Mouse (Mus musculus) midbrain, embryonic 12.5 days (tissue): ENCODE data around the gene Palm. TPM values are rescaled to one million over a fixed set of nuclear protein-coding genes. Genes with fewer than 3 reads are reported as not detected.
A peak's percentile ranks its signal among the peaks of the same experiment; 100 is the strongest.
"Not testable (repeated sequence)": the region's sequence is repeated elsewhere in the genome, so short reads cannot be mapped to it uniquely, and the experiment has no call there.

Experiments
- ATAC-seq: fragments of 200-750 bp; cut with Nextera tagmentation; 2 replicates; pipeline ENCODE4 v1.8.0; 2017; ENCODE audit warnings: low read depth, moderate TSS enrichment, moderate library complexity; ENCODE audit not compliant: low FRiP score
- H3K27ac ChIP-seq: fragments of 300-500 bp; sonication (generic); replicated peaks from 2 replicates; pipeline ENCODE4 v1.5.1; 2016; ENCODE audit warnings: mild to moderate bottlenecking
- H3K27me3 ChIP-seq: fragments of 300-500 bp; sonication (generic); 2 replicates; pipeline ENCODE4 v1.6.1; 2016; ENCODE audit warnings: mild to moderate bottlenecking
- H3K36me3 ChIP-seq: fragments of 300-500 bp; sonication (generic); 2 replicates; pipeline ENCODE4 v1.6.1; 2016
- H3K4me1 ChIP-seq: fragments of 300-500 bp; sonication (generic); 2 replicates; pipeline ENCODE4 v1.6.1; 2016
- H3K4me2 ChIP-seq: fragments of 300-500 bp; sonication (generic); replicated peaks from 2 replicates; pipeline ENCODE4 v1.6.1; 2016; ENCODE audit warnings: mild to moderate bottlenecking, moderate library complexity
- H3K4me3 ChIP-seq: fragments of 300-500 bp; sonication (generic); 2 replicates; pipeline ENCODE4 v1.5.1; 2016; ENCODE audit warnings: mild to moderate bottlenecking
- H3K9ac ChIP-seq: fragments of 300-500 bp; sonication (generic); replicated peaks from 2 replicates; pipeline ENCODE4 v1.6.1; 2016; ENCODE audit warnings: mild to moderate bottlenecking, moderate library complexity
- H3K9me3 ChIP-seq: fragments of 300-500 bp; sonication (generic); 2 replicates; pipeline ENCODE4 v1.6.1; 2016; ENCODE audit warnings: mild to moderate bottlenecking
- WGBS: fragments of 180-500 bp; shearing (Covaris S2); methylation state at CpG from one replicate; pipeline ENCODE4 v1.1.7; 2016; 5-methylcytosine and 5-hydroxymethylcytosine counted together
- polyA plus RNA-seq: library from polyadenylated mRNA; unstranded; fragments of >200 nt; fragmentation: Nextera tagmentation; extraction: Ambion mirVana; gene quantifications from 2 replicates; pipeline ENCODE4 v1.2.1, GENCODE M21; 2016

Gene Palm
- polyA plus RNA-seq = 198 and 204 TPM in 2 replicates

- Histone ChIP-seq H3K27me3 (no peaks in the 10 kb centered on the region), H3K36me3 (no peaks in the 10 kb centered on the region; the same call in 1 of the 2 replicates), H3K27ac (peak within 1 kb of the TSS; percentile 87), H3K4me1 (peaks cover 34% of the 10 kb centered on the region), H3K4me3 (peak within 1 kb of the TSS; percentile 82), H3K4me2 (peak within 1 kb of the TSS; percentile 68), H3K9ac (peak within 1 kb of the TSS; percentile 94), H3K9me3 (no peaks in the 10 kb centered on the region)
- peak; percentile 61 for ATAC-seq
- WGBS = 5% methylated on average over 48 of the region's 51 CpGs
Measured at GRCm38 (mm10) chr10:79793051-79793737, at the start of gene Palm. Gene Palm (plus strand): TSS chr10:79793572.

DNA sequence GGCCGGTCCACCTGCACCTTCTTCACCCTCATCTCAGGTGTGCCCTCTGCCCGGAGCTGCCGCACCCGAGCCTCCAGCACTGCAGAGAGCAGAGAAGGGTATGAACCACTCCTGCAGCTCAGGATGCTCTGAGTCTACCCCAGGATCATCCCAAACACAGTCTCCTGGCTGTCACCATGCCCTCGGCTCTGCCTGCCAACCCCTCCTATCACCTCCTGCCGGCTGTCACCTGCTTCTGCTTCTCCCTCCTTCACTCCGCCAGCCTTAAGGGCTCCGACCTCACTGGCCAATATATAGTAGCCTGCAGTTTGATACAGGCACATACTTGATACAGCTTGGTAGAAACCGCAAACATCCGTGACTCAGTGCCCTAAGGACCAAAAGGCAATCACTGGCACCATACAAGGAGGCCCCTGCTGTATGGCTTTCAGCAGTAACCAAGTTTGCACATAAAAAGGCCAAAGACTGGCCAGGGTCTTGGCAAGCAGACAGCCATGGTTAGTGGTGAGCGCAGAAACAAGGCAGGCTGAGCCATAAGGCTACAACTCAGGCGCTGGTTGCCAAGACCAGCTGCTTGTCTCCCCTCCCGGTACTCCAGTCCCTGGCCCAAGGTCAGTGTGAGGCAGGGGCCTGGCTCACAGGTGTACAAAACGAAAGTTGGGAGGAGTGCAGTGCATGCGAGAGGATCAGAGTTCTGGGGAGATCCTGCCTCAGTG lies 49.6 kb upstream of the Palm start:
- Histone ChIP-seq H3K9me3 (peaks cover 11% of the 10 kb centered on the region), H3K9ac (no peak overlapping the region), H3K4me2 (no peak overlapping the region), H3K27me3 (0 out of 2 replicates have a peak, but pooled peaks cover 5% of the 10 kb centered on the region), H3K4me1 (peaks cover 14% of the 10 kb centered on the region), H3K36me3 (peaks cover 57% of the 10 kb centered on the region), H3K4me3 (no peak overlapping the region), H3K27ac (no peak overlapping the region)
- 94% methylated on average over 15 of the region's 15 CpGs for WGBS
- ATAC-seq = no peak

- Histone ChIP-seq H3K4me3 (no peak overlapping the region; the same call in 1 of the 2 replicates), H3K4me2 (peak overlapping the region; percentile 74), H3K36me3 (peaks cover 41% of the 10 kb centered on the region), H3K27ac (no peak overlapping the region), H3K9me3 (0 out of 2 replicates have a peak, but pooled peaks cover under 1% of the 10 kb centered on the region), H3K4me1 (peaks cover 14% of the 10 kb centered on the region), H3K9ac (no peak overlapping the region), H3K27me3 (0 out of 2 replicates have a peak, but pooled peaks cover 5% of the 10 kb centered on the region)
- no peak for ATAC-seq
- 94% methylated on average over 3 of the region's 3 CpGs for WGBS
Measured at GRCm38 (mm10) chr10:79745411-79745810, 48.0 kb upstream of the Palm start.

GRCm38 (mm10) chr10:79745898-79746773 lies 47.2 kb upstream of the Palm start, which contains the start of gene Polrmt:
Gene Polrmt (minus strand): TSS chr10:79746581.
- no peaks in the 10 kb centered on the region for H3K9me3 ChIP-seq
- H3K4me3 ChIP-seq = peak within 1 kb of the TSS; percentile 62
- H3K36me3 ChIP-seq = peaks cover 34% of the 10 kb centered on the region
- H3K27ac ChIP-seq = no peak within 1 kb of the TSS
- peak within 1 kb of the TSS; percentile 74 for H3K4me2 ChIP-seq
- H3K27me3 ChIP-seq = 0 out of 2 replicates have a peak, but pooled peaks cover 5% of the 10 kb centered on the region
- ATAC-seq = peak; percentile 97
- H3K4me1 ChIP-seq = peaks cover 11% of the 10 kb centered on the region
- 3% methylated on average over 38 of the region's 38 CpGs for WGBS
- H3K9ac ChIP-seq = peak within 1 kb of the TSS; percentile 48

- no peak overlapping the region for H3K9ac ChIP-seq
- H3K27ac ChIP-seq = no peak overlapping the region
Measured at GRCm38 (mm10) chr10:79746774-79747151, 46.6 kb upstream of the Palm start.

DNA sequence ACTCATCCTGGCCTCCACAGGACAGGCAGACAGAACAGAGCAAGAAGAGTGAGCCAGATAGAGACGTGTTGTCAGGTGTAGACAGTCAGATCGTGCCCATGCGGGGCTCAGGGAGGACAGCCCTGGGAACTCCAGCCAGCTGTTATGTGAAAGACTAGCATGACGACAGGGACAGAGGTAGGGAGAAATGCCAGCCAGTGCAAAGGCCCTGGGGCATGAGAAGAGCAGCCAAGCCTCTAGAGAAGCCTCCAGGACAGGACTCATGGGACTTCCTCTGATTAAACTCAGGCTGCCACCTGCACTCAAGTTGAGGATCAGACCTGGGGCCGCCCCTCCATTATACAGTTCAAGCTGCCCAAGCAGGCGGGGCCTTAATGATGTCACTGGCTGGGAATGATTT lies 44.9 kb upstream of the Palm start:
- 74% methylated on average over 6 of the region's 6 CpGs for WGBS
- no peak overlapping the region for H3K9ac ChIP-seq
- H3K36me3 ChIP-seq = peaks cover 12% of the 10 kb centered on the region
- H3K9me3 ChIP-seq = no peaks in the 10 kb centered on the region
- no peak overlapping the region for H3K27ac ChIP-seq
- no peak for ATAC-seq
- no peak overlapping the region for H3K4me3 ChIP-seq
- H3K4me1 ChIP-seq = peaks cover 11% of the 10 kb centered on the region
- H3K27me3 ChIP-seq = 0 out of 2 replicates have a peak, but pooled peaks cover 5% of the 10 kb centered on the region
- H3K4me2 ChIP-seq = no peak overlapping the region

More at GRCm38 (mm10) chr10:79746774-79747151, 46.6 kb upstream of the Palm start:
- peak overlapping the region; percentile 51 for H3K4me2 ChIP-seq
- 27% methylated on average over 6 of the region's 6 CpGs for WGBS
- H3K36me3 ChIP-seq = peaks cover 27% of the 10 kb centered on the region
- peaks cover 11% of the 10 kb centered on the region for H3K4me1 ChIP-seq
- peak overlapping the region; percentile 23; the same call in 1 of the 2 replicates for H3K4me3 ChIP-seq
- ATAC-seq = peak; percentile 58
- H3K9me3 ChIP-seq = no peaks in the 10 kb centered on the region
- H3K27me3 ChIP-seq = 0 out of 2 replicates have a peak, but pooled peaks cover 5% of the 10 kb centered on the region

- peak; percentile 85 for ATAC-seq
- Histone ChIP-seq H3K27me3 (peaks cover 14% of the 10 kb centered on the region; the same call in 1 of the 2 replicates), H3K9me3 (no peaks in the 10 kb centered on the region), H3K27ac (no peak within 1 kb of the TSS), H3K36me3 (peaks cover 38% of the 10 kb centered on the region), H3K4me1 (peaks cover 9% of the 10 kb centered on the region; the same call in 1 of the 2 replicates), H3K4me2 (peak within 1 kb of the TSS; percentile 57), H3K4me3 (peak within 1 kb of the TSS; percentile 35), H3K9ac (peak within 1 kb of the TSS; percentile 48)
- WGBS = 2% methylated on average over 36 of the region's 36 CpGs
Measured at GRCm38 (mm10) chr10:79754856-79755516, 38.4 kb upstream of the Palm start, which contains the start of gene Fgf22. Gene Fgf22 (plus strand): TSS chr10:79755076.

DNA sequence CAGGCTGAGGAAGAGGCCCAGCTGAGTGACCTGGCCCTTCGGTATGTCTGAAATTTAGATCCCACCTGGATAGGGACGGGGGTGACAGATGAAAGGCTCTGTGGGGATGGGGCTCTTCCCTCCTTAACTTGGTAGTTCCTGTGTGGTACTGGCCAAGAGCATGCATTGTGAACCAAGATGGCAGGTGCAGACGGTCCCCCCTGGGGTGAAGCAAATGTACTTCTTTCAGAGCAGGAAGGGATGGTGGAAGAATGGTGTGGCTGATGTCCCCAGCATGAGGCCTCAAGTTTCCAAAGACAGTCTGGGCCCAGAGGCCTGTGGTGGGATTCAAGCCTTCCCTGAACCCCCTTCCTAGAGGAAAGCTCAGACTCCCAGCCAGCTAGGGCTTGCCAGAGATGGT lies 37.5 kb upstream of the Palm start:
- 88% methylated on average over 3 of the region's 3 CpGs for WGBS
- no peak; the same call in 1 of the 2 replicates for ATAC-seq
- H3K27me3 ChIP-seq = peaks cover 14% of the 10 kb centered on the region; the same call in 1 of the 2 replicates
- no peak overlapping the region for H3K9ac ChIP-seq
- peaks cover 47% of the 10 kb centered on the region for H3K36me3 ChIP-seq
- H3K4me3 ChIP-seq = no peak overlapping the region
- no peak overlapping the region for H3K27ac ChIP-seq
- H3K9me3 ChIP-seq = no peaks in the 10 kb centered on the region
- H3K4me2 ChIP-seq = no peak overlapping the region
- peaks cover 9% of the 10 kb centered on the region; the same call in 1 of the 2 replicates for H3K4me1 ChIP-seq

- Histone ChIP-seq H3K27ac (no peak overlapping the region), H3K4me1 (peaks cover 9% of the 10 kb centered on the region; the same call in 1 of the 2 replicates), H3K9me3 (no peaks in the 10 kb centered on the region), H3K27me3 (peaks cover 14% of the 10 kb centered on the region; the same call in 1 of the 2 replicates), H3K4me2 (no peak overlapping the region), H3K36me3 (peaks cover 55% of the 10 kb centered on the region), H3K9ac (no peak overlapping the region), H3K4me3 (no peak overlapping the region)
- no peak for ATAC-seq
- 92% methylated on average over 24 of the region's 24 CpGs for WGBS
Measured at GRCm38 (mm10) chr10:79756660-79757059, 36.7 kb upstream of the Palm start.

GRCm38 (mm10) chr10:79759675-79760074 lies 33.7 kb upstream of the Palm start:
- not testable (repeated sequence) for H3K4me3 ChIP-seq, H3K9ac ChIP-seq, H3K4me2 ChIP-seq, H3K27ac ChIP-seq, ATAC-seq, H3K9me3 ChIP-seq
- Histone ChIP-seq H3K4me1 (peaks cover 13% of the 10 kb centered on the region), H3K36me3 (peaks cover 67% of the 10 kb centered on the region), H3K27me3 (peaks cover 14% of the 10 kb centered on the region; the same call in 1 of the 2 replicates)
- 83% methylated on average over 1 of the region's 1 CpGs for WGBS
